Mouse (Mus musculus) liver, embryonic 11.5 days (tissue): ENCODE data around the gene Taf9. TPM values are rescaled to one million over a fixed set of nuclear protein-coding genes. Genes with fewer than 3 reads are reported as not detected.

Experiments used
- ATAC-seq: fragments of 200-750 bp; cut with Nextera tagmentation; replicated peaks from 2 replicates; pipeline ENCODE4 v1.8.0; 2017; ENCODE audit warnings: moderate number of reproducible peaks, mild to moderate bottlenecking, moderate TSS enrichment, moderate library complexity; ENCODE audit not compliant: low FRiP score
- DNase-seq: peaks from one replicate; pipeline ENCODE4 v3.0.0-alpha.2; 2017; ENCODE audit warnings: low spot score
- H3K27ac ChIP-seq: fragments of 300-500 bp; sonication (generic); 2 replicates; pipeline ENCODE4 v1.5.1; 2014; ENCODE audit warnings: mild to moderate bottlenecking, low read depth, low read length, control low read depth
- H3K27me3 ChIP-seq: fragments of 300-500 bp; sonication (generic); replicated peaks from 2 replicates; pipeline ENCODE4 v1.6.1; 2014; ENCODE audit warnings: low read length, mixed read lengths; ENCODE audit not compliant: control insufficient read depth, insufficient read depth
- H3K36me3 ChIP-seq: fragments of 300-500 bp; sonication (generic); 2 replicates; pipeline ENCODE4 v1.6.1; 2014; ENCODE audit warnings: mild to moderate bottlenecking, low read length, moderate library complexity, mixed read lengths; ENCODE audit not compliant: control insufficient read depth, insufficient read depth
- H3K4me1 ChIP-seq: fragments of 300-500 bp; sonication (generic); replicated peaks from 2 replicates; pipeline ENCODE4 v1.6.1; 2014; ENCODE audit warnings: low read length, mixed read lengths; ENCODE audit not compliant: control insufficient read depth, insufficient read depth
- H3K4me2 ChIP-seq: fragments of 300-500 bp; sonication (generic); 2 replicates; pipeline ENCODE4 v1.6.1; 2014; ENCODE audit warnings: mild to moderate bottlenecking, control low read depth, moderate library complexity
- H3K4me3 ChIP-seq: fragments of 300-500 bp; sonication (generic); 2 replicates; pipeline ENCODE4 v1.5.1; 2014; ENCODE audit warnings: low read depth, low read length, control low read depth
- H3K9ac ChIP-seq: fragments of 300-500 bp; sonication (generic); 2 replicates; pipeline ENCODE4 v1.6.1; 2014; ENCODE audit warnings: low read depth, low read length, control low read depth
- H3K9me3 ChIP-seq: fragments of 300-500 bp; sonication (generic); 2 replicates; pipeline ENCODE4 v1.6.1; 2016; ENCODE audit warnings: low read length, inconsistent platforms, mixed read lengths; ENCODE audit not compliant: control insufficient read depth
- WGBS: fragments of 180-500 bp; shearing (Covaris S2); extraction: QIAGEN DNeasy Blood & Tissue Kit; methylation state at CpG from one replicate; pipeline ENCODE4 v1.1.7; 2014; 5-methylcytosine and 5-hydroxymethylcytosine counted together
- polyA plus RNA-seq: library from polyadenylated mRNA; unstranded; fragments of >200 nt; fragmentation: Nextera tagmentation; extraction: Ambion mirVana; gene quantifications from 2 replicates; pipeline ENCODE4 v1.2.1, GENCODE M21; 2014

Taf9 gene
- polyA plus RNA-seq, 1 experiment from 2014 or later: 26.0 TPM

DNA sequence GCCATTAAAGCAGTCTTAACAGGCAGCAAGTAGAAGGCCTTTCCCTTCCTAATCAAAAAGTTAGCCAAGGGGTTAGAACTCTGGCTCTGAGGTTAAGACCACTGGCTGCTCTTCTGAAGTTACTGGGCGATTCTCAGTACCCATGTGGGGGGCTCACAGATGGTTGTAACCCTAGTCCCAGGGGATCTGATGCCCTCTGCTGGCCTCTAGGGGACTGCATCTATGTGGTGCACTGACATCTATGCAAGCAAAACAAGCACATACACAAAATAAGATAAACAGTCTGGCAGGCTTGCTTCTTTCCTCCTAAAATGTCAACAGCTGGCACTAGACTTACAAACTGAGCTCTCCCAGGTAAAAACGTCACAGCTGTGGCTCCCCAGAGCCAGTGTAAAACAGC, 38.5 kb upstream of the Taf9 start:
- Histone ChIP-seq H3K4me2 (no peak overlapping the region), H3K36me3 (0 out of 2 replicates have a peak, but pooled peaks cover 2% of the 10 kb centered on the region), H3K4me1 (peaks cover 5% of the 10 kb centered on the region; the same call in 1 of the 2 replicates), H3K4me3 (no peak overlapping the region), H3K9me3 (no peaks in the 10 kb centered on the region), H3K27ac (no peak overlapping the region), H3K27me3 (peaks cover 4% of the 10 kb centered on the region; the same call in 1 of the 2 replicates), H3K9ac (no peak overlapping the region)
- WGBS: 59% methylated on average over 2 of the region's 2 CpGs
- no peak for ATAC-seq
- DNase-seq: no peak

DNA sequence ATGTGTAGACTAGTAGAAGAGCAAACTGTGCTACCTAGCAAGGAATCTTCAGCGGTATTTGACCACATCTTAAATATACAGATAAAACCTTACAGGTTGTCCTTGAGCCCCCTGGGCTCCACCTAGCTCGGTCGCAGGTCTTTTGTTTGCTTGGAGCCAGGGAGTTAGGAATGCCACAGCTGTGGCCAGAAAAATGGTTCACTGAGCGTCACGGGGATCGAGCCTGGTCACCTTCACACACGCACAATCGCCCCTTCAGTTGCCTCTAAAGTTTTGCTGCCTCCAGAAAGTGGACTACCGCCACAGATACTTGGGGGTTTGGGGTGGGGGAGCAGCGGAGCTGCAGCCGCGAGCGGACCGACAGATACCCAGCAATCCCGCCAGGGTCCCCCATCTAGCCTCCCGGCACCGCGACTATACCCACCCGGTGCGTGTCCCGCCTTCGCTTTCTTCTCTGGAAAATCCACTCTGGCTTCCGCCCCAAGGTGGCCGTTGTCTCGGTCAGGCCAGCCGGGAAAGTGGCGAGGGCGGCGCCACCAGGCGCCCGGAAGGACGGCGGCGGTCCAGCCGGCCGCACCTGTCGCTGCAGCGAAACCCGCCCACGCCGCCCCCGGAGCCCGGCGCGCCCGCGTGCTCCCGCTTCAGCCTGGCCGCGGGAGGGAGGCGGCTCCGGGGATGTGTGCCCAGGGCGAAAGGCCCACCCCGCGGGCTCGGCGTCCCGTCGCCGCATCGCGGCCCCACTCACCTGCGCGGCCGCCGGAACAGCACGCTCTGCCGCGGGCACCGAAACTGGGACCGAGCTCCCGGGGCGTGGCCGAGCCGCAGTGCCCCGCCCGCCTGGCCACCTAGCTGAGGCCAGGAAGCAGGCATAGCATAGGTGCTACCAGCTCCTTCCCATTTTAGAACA, 34.9 kb upstream of the Taf9 start, which contains the start of gene Marveld2:
Gene Marveld2, minus strand, starts transcription at position 791 of the 907 bp plus-strand sequence.
- WGBS: 4% methylated on average over 72 of the region's 77 CpGs
- peak; percentile 53 for DNase-seq
- no peaks in the 10 kb centered on the region for H3K9me3 ChIP-seq

DNA sequence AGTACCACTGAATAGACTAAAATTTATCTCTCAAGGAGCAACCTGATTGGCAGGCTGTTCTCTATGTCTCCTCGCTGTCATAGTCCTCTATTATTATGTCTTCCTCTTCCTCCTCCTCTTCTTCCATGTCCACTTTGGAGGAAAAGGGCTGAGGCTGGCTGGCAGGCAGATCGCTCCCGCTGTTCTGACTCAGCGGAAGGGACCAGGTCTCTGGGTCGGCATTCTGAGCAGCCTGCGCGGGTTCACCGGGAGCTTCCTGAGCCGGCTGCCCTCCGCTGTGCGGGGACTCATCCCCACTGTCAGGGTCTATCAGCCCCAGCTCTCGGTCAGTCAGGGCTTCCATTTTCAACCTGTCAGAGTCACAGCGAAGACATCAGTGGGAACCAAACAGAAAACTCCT, 33.8 kb upstream of the Taf9 start:
- H3K9ac ChIP-seq: no peak overlapping the region
- H3K4me3 ChIP-seq: no peak overlapping the region
- WGBS: 82% methylated on average over 13 of the region's 13 CpGs
- H3K9me3 ChIP-seq: no peaks in the 10 kb centered on the region
- H3K27me3 ChIP-seq: peaks cover 4% of the 10 kb centered on the region; the same call in 1 of the 2 replicates
- DNase-seq: no peak
- H3K4me1 ChIP-seq: peaks cover 5% of the 10 kb centered on the region; the same call in 1 of the 2 replicates
- peaks cover 12% of the 10 kb centered on the region; the same call in 1 of the 2 replicates for H3K36me3 ChIP-seq
- H3K27ac ChIP-seq: no peak overlapping the region
- H3K4me2 ChIP-seq: no peak overlapping the region
- no peak for ATAC-seq

More for the DNA sequence above, 34.9 kb upstream of the Taf9 start, which contains the start of gene Marveld2:
- H3K27me3 ChIP-seq: peaks cover 4% of the 10 kb centered on the region; the same call in 1 of the 2 replicates
- peak within 1 kb of the TSS; percentile 70 for H3K9ac ChIP-seq
- peak; percentile 77 for ATAC-seq
- peaks cover 4% of the 10 kb centered on the region; the same call in 1 of the 2 replicates for H3K36me3 ChIP-seq
- peak within 1 kb of the TSS; percentile 98 for H3K4me2 ChIP-seq
- H3K4me1 ChIP-seq: peaks cover 5% of the 10 kb centered on the region; the same call in 1 of the 2 replicates
- peak within 1 kb of the TSS; percentile 79 for H3K4me3 ChIP-seq
- H3K27ac ChIP-seq: no peak within 1 kb of the TSS

DNA sequence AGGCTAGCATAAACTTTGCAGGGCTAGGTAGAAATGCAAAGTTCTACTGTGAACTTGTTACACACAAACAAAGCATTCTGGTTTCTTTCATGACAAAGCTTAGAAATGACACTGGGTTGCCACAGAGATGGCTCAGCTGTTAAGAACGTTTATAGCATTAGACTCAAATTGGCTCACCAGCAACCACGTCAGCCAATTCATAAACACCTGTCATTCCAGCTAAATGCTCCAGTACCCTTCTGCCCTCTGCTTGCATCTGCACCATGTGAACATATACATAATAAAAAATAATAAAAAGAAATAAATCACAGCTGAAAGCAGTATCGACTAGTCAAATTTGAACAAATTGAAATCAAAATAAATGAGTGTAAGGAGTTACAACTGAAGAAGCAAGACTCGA, 29.1 kb upstream of the Taf9 start:
- peaks cover 21% of the 10 kb centered on the region; the same call in 1 of the 2 replicates for H3K36me3 ChIP-seq
- 86% methylated on average over 4 of the region's 4 CpGs for WGBS
- no peaks in the 10 kb centered on the region for H3K27me3 ChIP-seq
- no peak for DNase-seq
- no peak overlapping the region for H3K4me2 ChIP-seq
- H3K27ac ChIP-seq: no peak overlapping the region
- H3K4me3 ChIP-seq: no peak overlapping the region
- no peak for ATAC-seq
- no peaks in the 10 kb centered on the region for H3K4me1 ChIP-seq
- no peak overlapping the region for H3K9ac ChIP-seq
- no peaks in the 10 kb centered on the region for H3K9me3 ChIP-seq

DNA sequence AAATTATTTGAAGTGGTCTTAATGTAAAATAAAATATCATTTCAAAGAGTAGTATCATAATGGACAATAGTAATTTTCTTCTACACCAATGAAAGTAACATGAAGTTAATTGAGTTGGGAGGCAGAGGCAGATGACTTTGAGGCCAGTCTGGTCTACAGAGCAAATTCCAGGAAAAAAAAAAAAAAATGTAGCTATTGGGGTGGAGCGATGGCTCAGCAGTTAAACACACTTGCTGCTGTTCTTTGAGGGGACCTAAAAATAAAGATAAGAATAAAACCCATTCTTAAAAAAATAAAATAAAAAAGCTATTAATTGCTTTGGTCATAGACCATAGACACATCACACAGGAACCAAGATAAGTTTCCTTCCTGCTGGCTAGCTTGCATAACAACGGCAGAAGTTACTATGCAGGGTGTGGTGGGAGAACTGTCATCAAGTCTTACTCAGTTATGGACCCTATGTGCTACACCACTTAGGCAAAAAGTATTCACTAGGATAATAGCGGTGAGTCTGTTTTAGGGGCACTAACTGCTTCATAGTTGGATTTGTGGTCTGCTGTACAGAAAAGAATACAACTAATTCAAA, 17.2 kb upstream of the Taf9 start:
- Histone ChIP-seq H3K4me3 (no peak overlapping the region), H3K4me1 (no peaks in the 10 kb centered on the region), H3K9me3 (no peaks in the 10 kb centered on the region), H3K9ac (no peak overlapping the region), H3K4me2 (no peak overlapping the region), H3K36me3 (peaks cover 31% of the 10 kb centered on the region; the same call in 1 of the 2 replicates), H3K27ac (no peak overlapping the region), H3K27me3 (no peaks in the 10 kb centered on the region)
- DNase-seq: no peak
- WGBS: 71% methylated on average over 3 of the region's 3 CpGs
- no peak for ATAC-seq

DNA sequence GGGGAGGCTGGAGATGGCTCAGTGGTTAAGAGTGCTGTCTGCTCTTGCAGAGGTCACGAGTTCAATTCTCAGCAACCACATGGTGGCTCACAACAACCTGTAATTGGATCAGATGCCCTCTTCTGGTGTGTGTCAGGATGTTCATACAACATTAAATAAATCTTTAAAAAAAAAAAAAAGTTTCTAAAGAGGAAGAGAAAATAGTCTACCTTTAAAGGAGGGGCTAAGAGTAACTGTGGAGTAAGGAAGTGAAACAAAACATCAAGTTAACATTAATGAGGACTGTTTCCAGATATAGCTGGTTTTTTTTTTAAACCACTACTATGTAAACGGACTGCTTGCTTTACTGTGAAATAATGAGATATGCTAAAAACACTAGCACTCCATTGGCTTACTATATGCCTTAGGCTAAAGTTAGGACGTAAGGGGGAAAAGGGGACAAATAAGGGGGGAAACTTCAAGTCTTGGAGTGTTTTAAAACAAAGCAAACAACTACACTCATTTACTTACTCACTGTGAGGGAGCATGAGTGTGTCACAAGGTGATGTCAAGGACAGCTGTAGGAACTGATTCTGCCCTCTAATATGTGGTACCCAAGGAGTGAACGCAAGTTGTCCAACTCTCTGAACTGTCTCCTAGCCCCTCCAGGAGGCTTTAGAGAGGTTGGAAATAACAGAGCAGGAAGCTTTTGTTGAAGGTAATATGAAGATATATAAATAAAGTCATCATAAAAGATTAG, 8.7 kb upstream of the Taf9 start:
- Histone ChIP-seq H3K27ac (no peak overlapping the region), H3K4me3 (no peak overlapping the region), H3K36me3 (peaks cover 39% of the 10 kb centered on the region), H3K27me3 (no peaks in the 10 kb centered on the region), H3K4me2 (no peak overlapping the region), H3K9me3 (no peaks in the 10 kb centered on the region), H3K9ac (no peak overlapping the region), H3K4me1 (no peaks in the 10 kb centered on the region)
- ATAC-seq: no peak
- WGBS: 90% methylated on average over 4 of the region's 4 CpGs
- DNase-seq: no peak

DNA sequence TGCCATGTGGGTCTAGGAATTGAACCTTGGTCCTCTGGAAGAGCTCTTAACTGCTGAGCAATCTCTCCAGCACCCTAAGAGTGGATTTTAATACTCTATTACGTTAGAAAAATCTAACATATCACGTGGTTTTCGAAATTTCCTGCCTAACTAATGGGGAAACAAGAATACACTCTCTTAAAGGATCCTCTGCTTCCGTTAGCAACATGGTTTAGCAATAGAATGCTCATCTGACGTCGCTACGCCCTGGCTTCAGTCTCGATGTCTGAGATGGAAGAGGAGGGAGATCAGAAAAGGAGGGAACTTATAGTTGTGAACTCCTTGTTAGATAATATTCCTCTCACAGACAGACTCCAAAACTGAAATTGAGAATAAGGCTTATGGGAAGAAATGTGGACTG, 3.2 kb upstream of the Taf9 start:
- ATAC-seq (no peak), DNase-seq (no peak)
- H3K4me3 ChIP-seq: no peak overlapping the region
- no peak overlapping the region for H3K4me2 ChIP-seq
- peaks cover 18% of the 10 kb centered on the region for H3K36me3 ChIP-seq
- H3K4me1 ChIP-seq: peaks cover 5% of the 10 kb centered on the region; the same call in 1 of the 2 replicates
- no peak overlapping the region for H3K9ac ChIP-seq
- WGBS: 91% methylated on average over 8 of the region's 8 CpGs
- H3K27me3 ChIP-seq: no peaks in the 10 kb centered on the region
- H3K9me3 ChIP-seq: no peaks in the 10 kb centered on the region
- no peak overlapping the region for H3K27ac ChIP-seq
